Mouse (Mus musculus): ENCODE measurements around the gene Ccl3. TPM values are rescaled to one million over a fixed set of nuclear protein-coding genes. Genes with fewer than 3 reads are reported as not detected.

Gene Ccl3
- total and polyA plus RNA-seq, 3 experiments, result 3.2 to 18.4 (median 10.6) TPM

DNA sequence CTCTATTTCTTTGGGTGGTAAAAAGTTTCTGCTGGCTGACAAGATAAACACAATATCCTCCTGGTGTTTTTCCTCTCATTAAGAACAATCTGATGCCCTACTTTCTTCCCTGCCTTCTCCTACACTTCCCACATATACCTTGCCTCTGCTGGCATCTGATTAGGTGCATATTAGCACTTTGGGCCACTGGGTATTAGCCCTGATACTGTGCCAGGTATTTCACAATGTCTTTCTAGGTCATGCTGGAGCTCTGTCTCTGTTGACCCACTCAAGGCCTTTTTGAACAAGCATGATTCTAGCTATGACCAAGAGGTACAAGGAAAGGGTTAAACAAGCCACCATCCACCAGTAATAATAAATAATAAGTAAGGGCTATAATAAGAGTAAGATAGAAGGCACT lies 22.6 kb upstream of the Ccl3 start:
- Histone ChIP-seq H3K27ac (ENCODE audit: insufficient read depth, low read depth) (no peak overlapping the region), H3K4me2 (ENCODE audit: insufficient read depth, low read depth, poor library complexity, severe bottlenecking) (no peak overlapping the region), H3K9me3 (replicated peaks; ENCODE audit: low read length) (no peaks in the 10 kb centered on the region), H3K9ac (ENCODE audit: insufficient read depth, low read depth) (no peak overlapping the region), H3K36me3 (replicated peaks in 1 of 2; ENCODE audit: control insufficient read depth in 1 of 2, insufficient read depth in 1 of 2, low read length in 1 of 2) (no peaks in the 10 kb centered on the region), H3K27me3 (replicated peaks) (peaks cover 7% of the 10 kb centered on the region), H3K4me1 (ENCODE audit: control insufficient read depth in 1 of 2, insufficient read depth in 2 of 2) (peaks cover 0 to 6% of the 10 kb centered on the region in 2 experiments; a peak in 2 of 4 replicates), H3K4me3 (replicated peaks in 1 of 3; ENCODE audit: low read depth in 2 of 3, low read length in 2 of 3, poor library complexity in 1 of 3) (no peak overlapping the region), H3K79me2 (replicated peaks; ENCODE audit: control insufficient read depth, extremely low read depth, insufficient read depth, poor library complexity, severe bottlenecking) (no peaks in the 10 kb centered on the region)
- TF ChIP-seq BHLHE40 (IDR thresholded peaks at IDR 0.05; ENCODE audit: low read depth, low read length) (no peak), NELFE (IDR thresholded peaks at IDR 0.05; ENCODE audit: low read depth, low read length) (no peak), CHD1 (IDR thresholded peaks at IDR 0.05; ENCODE audit: low read depth, low read length) (no peak), ZKSCAN1 (IDR thresholded peaks at IDR 0.05; ENCODE audit: borderline replicate concordance, low read depth, low read length) (no peak), E2F4 (IDR thresholded peaks at IDR 0.05; ENCODE audit: insufficient replicate concordance, low read depth, low read length) (no peak), ELF1 (IDR thresholded peaks at IDR 0.05; ENCODE audit: low read depth, low read length) (no peak), UBTF (IDR thresholded peaks at IDR 0.05; ENCODE audit: low read depth, low read length) (no peak), MAX (IDR thresholded peaks at IDR 0.05; ENCODE audit: low read length) (no peak), EP300 (IDR thresholded peaks at IDR 0.05; ENCODE audit: low read length) (no peak)
- in situ Hi-C loops (cut with MboI; ENCODE audit: low pct_ligation_motif_present, low pct_unique_long_range_greater_than_20kb, low sequenced_read_pairs) (no loop called here), dilution Hi-C loops (cut with MboI; ENCODE audit: extremely low pct_ligation_motif_present, extremely low pct_unique_long_range_greater_than_20kb, low sequenced_read_pairs) (no loop called here)
- DNase-seq (ENCODE audit: extremely low read depth), result no peak

DNA sequence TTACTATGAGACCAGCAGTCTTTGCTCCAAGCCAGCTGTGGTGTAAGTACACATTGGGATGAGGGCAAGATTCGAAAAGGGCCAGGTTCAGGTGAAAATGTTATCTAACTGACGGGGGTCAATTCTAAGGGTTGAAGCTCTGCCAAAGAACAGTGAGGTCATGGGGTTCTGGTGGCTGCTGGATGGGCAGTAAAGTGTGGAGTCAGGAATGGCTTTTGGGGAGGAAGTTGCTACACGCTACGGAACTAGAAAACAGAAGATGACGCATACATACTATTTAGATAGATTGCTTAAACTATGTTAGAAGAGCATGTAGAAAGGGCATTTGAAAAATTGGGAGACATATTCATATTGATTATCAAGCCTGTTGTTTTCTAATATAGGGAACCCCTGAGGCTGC lies 14.4 kb upstream of the Ccl3 start:
- Histone ChIP-seq H3K27me3 (replicated peaks) (peaks cover 11% of the 10 kb centered on the region), H3K9ac (ENCODE audit: insufficient read depth, low read depth) (no peak overlapping the region), H3K4me1 (ENCODE audit: control insufficient read depth in 1 of 2, insufficient read depth in 2 of 2) (peaks cover 3 to 8% of the 10 kb centered on the region in 2 experiments; a peak in 2 of 4 replicates), H3K9me3 (replicated peaks; ENCODE audit: low read length) (no peaks in the 10 kb centered on the region), H3K79me2 (replicated peaks; ENCODE audit: control insufficient read depth, extremely low read depth, insufficient read depth, poor library complexity, severe bottlenecking) (no peaks in the 10 kb centered on the region), H3K36me3 (replicated peaks in 1 of 2; ENCODE audit: control insufficient read depth in 1 of 2, insufficient read depth in 1 of 2, low read length in 1 of 2) (no peaks in the 10 kb centered on the region), H3K4me3 (replicated peaks in 1 of 3; ENCODE audit: low read depth in 2 of 3, low read length in 2 of 3, poor library complexity in 1 of 3) (no peak overlapping the region), H3K4me2 (ENCODE audit: insufficient read depth, low read depth, poor library complexity, severe bottlenecking) (no peak overlapping the region), H3K27ac (ENCODE audit: insufficient read depth, low read depth) (no peak overlapping the region)
- no peak for DNase-seq (ENCODE audit: extremely low read depth)
- in situ Hi-C loops (cut with MboI; ENCODE audit: low pct_ligation_motif_present, low pct_unique_long_range_greater_than_20kb, low sequenced_read_pairs) (no loop called here), dilution Hi-C loops (cut with MboI; ENCODE audit: extremely low pct_ligation_motif_present, extremely low pct_unique_long_range_greater_than_20kb, low sequenced_read_pairs) (no loop called here)
- TF ChIP-seq BHLHE40 (IDR thresholded peaks at IDR 0.05; ENCODE audit: low read depth, low read length), result no peak
- TF ChIP-seq MAX (IDR thresholded peaks at IDR 0.05; ENCODE audit: low read length), result no peak
- TF ChIP-seq E2F4 (IDR thresholded peaks at IDR 0.05; ENCODE audit: insufficient replicate concordance, low read depth, low read length), result no peak
- TF ChIP-seq MXI1 (IDR thresholded peaks at IDR 0.05; ENCODE audit: low read depth, low read length), result no peak
- TF ChIP-seq IRF4 (IDR thresholded peaks at IDR 0.05; ENCODE audit: low read depth, low read length), result no peak
- TF ChIP-seq NELFE (IDR thresholded peaks at IDR 0.05; ENCODE audit: low read depth, low read length), result no peak
- TF ChIP-seq CHD1 (IDR thresholded peaks at IDR 0.05; ENCODE audit: low read depth, low read length), result no peak
- no peak for TF ChIP-seq JUN (IDR thresholded peaks at IDR 0.05; ENCODE audit: insufficient read depth, low read depth, low read length)
- TF ChIP-seq KAT2A (IDR thresholded peaks at IDR 0.05; ENCODE audit: insufficient replicate concordance, low read length), result no peak
- TF ChIP-seq ZC3H11A (IDR thresholded peaks at IDR 0.05; ENCODE audit: low read depth, low read length), result no peak
- TF ChIP-seq ZKSCAN1 (IDR thresholded peaks at IDR 0.05; ENCODE audit: borderline replicate concordance, low read depth, low read length), result no peak
- no peak for TF ChIP-seq PAX5 (IDR thresholded peaks at IDR 0.05; ENCODE audit: low read length)
- no peak for TF ChIP-seq MAZ (IDR thresholded peaks at IDR 0.05; ENCODE audit: low read depth, low read length)
- TF ChIP-seq NRF1 (IDR thresholded peaks at IDR 0.05; ENCODE audit: low read depth, low read length), result no peak
- TF ChIP-seq ELF1 (IDR thresholded peaks at IDR 0.05; ENCODE audit: low read depth, low read length), result no peak
- TF ChIP-seq RAD21 (IDR thresholded peaks at IDR 0.05; ENCODE audit: low read depth, low read length), result no peak
- TF ChIP-seq SMC3 (IDR thresholded peaks at IDR 0.05; ENCODE audit: low read depth, low read length), result no peak
